Mouse (Mus musculus): ENCODE data around the gene Eefsec. TPM values are rescaled to one million over a fixed set of nuclear protein-coding genes. Genes with fewer than 3 reads are reported as not detected.

Gene Eefsec
- polyA plus RNA-seq, 3 experiments from 2014 or later = 18.1 to 35.8 (median 34.7) TPM

DNA sequence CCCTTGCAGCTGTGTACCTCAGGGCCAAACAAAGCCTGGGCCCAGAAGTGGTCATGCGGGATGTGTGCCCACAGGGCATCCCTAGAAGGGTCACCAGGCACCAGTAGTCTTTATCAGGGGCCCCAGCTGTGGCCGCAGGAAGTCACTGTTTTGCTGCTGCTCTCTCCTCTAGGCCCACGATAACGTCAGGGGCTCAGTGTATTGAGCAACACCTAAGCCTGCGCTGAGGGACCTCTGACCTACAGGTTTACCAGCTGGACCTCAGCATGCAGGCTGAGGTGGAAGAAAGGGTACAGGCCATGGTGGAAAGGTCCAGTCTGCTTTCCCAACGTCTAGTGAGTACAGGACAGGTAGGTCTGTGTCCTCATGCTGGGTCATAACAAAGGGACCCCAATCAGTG is 192.3 kb downstream of the Eefsec start:
- no peak for ATAC-seq

DNA sequence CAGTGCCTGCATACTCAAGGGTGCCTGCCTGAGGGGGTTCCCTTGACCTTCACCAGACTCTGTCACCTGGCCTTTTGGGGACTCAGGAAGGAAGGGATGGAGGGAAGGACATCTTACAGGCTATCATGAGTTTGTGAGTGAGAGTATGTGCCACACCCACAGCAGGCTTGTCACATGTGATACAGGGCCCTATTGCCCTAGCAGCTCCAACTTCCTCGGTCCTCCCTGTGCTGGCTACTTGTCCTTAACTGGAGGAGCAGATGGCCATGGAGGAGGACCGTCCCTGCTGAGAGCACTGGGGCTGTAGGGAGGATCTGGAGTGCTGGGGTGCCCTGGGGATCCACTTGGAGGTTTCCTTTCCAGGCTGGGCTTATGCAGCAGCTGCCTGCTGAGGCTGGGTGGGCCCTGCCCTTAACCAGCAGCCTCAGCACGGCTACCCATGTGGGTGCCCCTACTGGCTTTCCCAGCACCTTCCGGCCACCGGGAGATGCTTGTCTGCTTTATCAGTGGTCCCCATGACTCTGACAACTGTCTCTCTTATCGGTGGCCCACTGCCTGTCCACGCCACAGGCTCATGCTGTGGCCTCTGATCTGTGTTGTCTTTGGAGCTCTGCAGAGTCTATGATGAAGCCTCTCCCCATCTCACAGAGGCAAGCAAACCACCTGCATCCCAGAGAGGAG is 194.4 kb downstream of the Eefsec start:
- no peak for ATAC-seq

GRCm38 (mm10) chr6:88251396-88251795 is 194.9 kb downstream of the Eefsec start:
- ATAC-seq = no peak

GRCm38 (mm10) chr6:88249231-88249630 is 197.1 kb downstream of the Eefsec start:
- no peak for ATAC-seq

GRCm38 (mm10) chr6:88242604-88243003 is 203.7 kb downstream of the Eefsec start:
- no peak for ATAC-seq

DNA sequence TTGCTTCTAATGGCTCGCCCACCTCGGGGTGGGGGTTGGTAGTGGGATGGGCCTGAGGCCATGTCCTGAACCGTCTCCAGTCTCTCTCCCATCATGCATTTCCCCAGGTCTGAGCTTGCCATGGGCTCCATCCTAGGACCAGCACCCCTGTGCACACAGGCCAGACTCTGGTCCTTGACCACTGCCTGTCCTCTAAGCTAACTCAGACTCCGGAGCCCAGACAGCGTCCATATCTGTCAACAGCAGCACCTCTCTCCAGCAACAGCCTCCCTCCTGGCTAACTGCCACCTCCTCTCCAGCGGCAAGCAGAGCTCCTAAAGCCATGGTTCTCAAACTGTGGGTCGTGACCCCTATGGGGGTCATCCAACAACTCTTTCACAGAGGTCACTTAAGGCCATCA is 209.8 kb downstream of the Eefsec start:
- ATAC-seq = no peak

- ATAC-seq = no peak
Observed at GRCm38 (mm10) chr6:88235983-88236382, 210.4 kb downstream of the Eefsec start.

GRCm38 (mm10) chr6:88235461-88235860 is 210.9 kb downstream of the Eefsec start:
- ATAC-seq = no peak

GRCm38 (mm10) chr6:88233996-88234395 is 212.3 kb downstream of the Eefsec start:
- ATAC-seq = no peak

DNA sequence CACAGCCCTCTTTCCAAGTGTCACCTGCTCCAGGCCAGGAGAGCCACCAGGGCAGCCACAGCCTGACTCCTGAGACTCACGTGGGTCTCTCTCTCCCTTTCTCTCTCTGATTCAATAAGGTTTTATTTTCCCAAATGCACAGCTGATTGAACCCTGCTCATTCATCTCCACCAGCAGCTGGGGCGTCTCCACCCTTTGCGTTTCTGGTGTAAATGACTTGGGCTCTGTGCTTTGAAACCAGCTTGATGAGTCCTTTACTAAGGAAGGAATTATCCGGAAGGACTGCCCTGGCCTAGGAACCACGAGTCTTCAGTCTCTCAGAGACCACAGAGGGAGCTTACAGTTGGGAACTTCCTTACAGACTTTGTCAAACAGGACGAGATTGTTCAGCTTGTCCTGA is 214.1 kb downstream of the Eefsec start:
- ATAC-seq = no peak

DNA sequence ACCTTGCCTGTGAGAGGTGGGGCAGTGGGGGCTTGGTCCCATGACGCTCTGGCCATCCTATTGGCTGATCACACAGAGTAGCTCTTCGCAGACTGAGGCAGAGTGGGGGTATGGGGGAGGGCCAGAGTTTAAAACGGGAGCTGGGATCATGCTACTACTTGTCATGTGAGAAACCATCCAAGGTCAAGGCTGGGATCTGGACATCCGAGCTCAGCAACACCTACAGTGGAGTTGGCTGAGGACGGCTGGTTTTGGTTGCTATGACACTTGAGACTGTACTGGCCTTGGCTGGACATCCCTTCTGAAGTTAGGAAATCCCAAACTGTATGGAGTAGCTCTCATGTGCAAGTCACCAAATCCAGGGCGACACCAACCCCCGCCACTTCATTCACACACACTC is 214.5 kb downstream of the Eefsec start:
- no peak for ATAC-seq

DNA sequence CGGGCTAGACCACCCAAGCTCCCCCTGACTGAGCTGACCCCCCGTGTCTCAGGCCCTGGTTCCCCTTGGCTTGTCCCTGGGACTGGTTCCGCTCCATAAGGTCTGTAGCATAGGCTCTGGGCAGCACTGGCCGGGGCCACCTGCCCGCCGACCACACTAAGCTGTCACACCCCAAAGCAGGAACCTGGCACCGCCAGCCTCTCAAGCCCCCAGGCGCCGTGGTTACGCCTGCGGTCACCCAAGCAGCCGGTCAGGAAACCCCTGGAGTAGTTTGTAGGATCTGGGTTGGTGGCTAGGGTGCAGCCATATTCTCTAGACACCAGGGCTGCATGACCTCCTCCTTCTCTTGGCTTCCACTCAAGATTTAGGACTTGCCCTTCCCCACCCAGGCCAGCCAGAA is 217.1 kb downstream of the Eefsec start:
- ATAC-seq = no peak

GRCm38 (mm10) chr6:88227537-88227936 is 218.8 kb downstream of the Eefsec start:
- no peak for ATAC-seq

DNA sequence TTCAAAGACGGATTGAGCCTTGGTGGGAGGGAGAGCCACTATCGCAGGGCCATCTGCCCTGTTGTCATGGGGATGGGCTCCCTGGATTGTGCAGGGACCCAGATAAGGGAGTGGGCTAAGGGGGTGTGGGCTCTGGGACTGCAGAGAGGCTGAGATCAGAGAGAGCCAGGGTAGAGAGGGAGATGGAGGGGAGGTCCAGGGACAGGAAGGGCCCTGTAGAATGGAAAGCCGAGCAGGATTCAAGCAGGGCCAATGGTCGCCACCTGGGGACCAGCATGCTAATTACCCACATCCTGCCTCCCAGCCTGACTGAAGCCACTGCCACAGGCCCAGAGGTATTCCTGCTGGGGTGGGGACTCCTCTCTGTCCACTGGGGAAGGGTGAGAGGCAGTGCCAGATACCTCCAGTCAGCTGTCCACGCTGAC is 219.8 kb downstream of the Eefsec start:
- ATAC-seq = no peak

- no peak for ATAC-seq
Observed at GRCm38 (mm10) chr6:88221968-88222367, 224.4 kb downstream of the Eefsec start, which contains the start of gene Dnajb8. TSS of gene Dnajb8 (plus strand) at chr6:88222268.

GRCm38 (mm10) chr6:88219094-88219493 is 227.2 kb downstream of the Eefsec start:
- ATAC-seq = no peak

GRCm38 (mm10) chr6:88216199-88216598 is 230.1 kb downstream of the Eefsec start:
- ATAC-seq = no peak

- ATAC-seq = no peak
Observed at GRCm38 (mm10) chr6:88215797-88216196, 230.5 kb downstream of the Eefsec start.

DNA sequence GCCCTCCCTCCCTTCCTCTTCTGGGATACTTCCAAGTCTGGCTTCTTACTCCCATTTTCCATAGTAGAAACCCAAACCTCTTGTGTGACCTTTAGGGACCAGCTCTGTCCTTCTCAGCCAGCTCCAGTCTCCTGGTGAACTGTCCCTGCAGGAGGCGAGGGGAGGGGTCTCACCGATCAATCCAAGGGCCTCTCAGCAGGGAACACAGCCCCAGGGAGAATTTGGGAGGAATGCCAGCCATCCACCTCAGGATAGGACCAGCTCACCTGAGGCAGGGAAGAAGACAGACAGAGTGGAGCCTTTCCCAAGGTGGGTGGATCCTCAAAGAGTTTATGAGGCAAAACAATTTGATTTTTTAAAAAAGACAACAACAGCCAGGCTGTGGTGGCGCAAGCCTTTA is 236.2 kb downstream of the Eefsec start:
- no peak for ATAC-seq

- ATAC-seq = no peak
Observed at GRCm38 (mm10) chr6:88209453-88209852, 236.9 kb downstream of the Eefsec start.

GRCm38 (mm10) chr6:88208321-88208720 is 238.0 kb downstream of the Eefsec start:
- no peak for ATAC-seq

DNA sequence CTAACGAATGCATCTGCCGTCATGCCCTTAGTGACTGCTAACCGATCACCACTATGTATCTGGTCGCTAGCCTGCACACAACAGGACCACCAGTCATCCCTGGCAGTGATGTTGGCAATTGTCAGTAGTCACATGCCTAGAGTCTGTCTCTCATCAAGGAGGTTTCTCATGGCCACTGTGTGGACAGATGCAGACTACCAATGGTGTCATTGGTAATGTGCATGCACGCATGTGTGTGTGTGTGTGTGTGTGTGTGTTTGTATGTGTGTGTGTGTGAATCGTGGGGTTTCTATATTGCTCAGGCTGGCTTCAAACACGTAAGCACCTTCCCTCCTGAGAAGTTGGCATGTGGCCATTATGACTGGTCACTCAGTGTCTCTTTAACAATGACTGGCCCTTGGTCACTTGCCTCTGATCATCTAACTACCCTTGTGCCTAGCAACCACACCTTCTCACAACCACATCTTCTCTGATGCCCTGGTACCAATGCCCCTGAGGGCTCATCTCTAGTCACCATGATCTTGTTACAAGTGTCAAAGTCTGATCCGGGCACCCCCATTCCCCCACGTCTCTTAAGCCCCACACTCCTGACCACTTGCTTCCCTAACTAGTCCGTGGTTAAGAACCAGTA is 238.8 kb downstream of the Eefsec start:
- no peak for ATAC-seq
